Mouse (Mus musculus) mouse embryonic stem cell (cell line): Measurements from ENCODE around the gene Mapkapk2.

ENCODE experiments used
- in situ Hi-C, 2 experiments: fragments of 300-500 bp; cut with MboI; formaldehyde crosslinking; loops; 1 replicate in 1 of 2; 3 replicates in 1 of 2; pipeline ENCODE4 v1.14.3; 2019 to 2020; ENCODE audit warnings: low sequenced_read_pairs in 2 of 2, low pct_unique_long_range_greater_than_20kb in 1 of 2, mixed read lengths in 1 of 2; ENCODE audit not compliant: unreplicated experiment in 1 of 2

Gene Mapkapk2

GRCm38 (mm10) chr1:131012494-131012893 is 85.1 kb downstream of the Mapkapk2 start:
- in situ Hi-C loops = no loop called here

GRCm38 (mm10) chr1:131010201-131011153 is 87.1 kb downstream of the Mapkapk2 start:
- in situ Hi-C loops = no loop called here

- in situ Hi-C loops = no loop called here
Measured at GRCm38 (mm10) chr1:131006069-131006468, 91.6 kb downstream of the Mapkapk2 start.
